In genomic region chr2:32351471-32351961, GRCm38 (mm10) we compare ENCODE assay signal across 1 mouse cellular context.
TF ChIP-seq lines count a peak whose summit lies in the region.

No protein-coding gene starts in this region.

TF ChIP-seq in MEL, 35 proteins besides CTCF, POLR2A, EP300 and RAD21:
- TF ChIP-seq CHD1 (IDR thresholded peaks at IDR 0.05; ENCODE audit: low read depth, low read length): no peak
- TF ChIP-seq HCFC1 (IDR thresholded peaks at IDR 0.05; ENCODE audit: low read depth, low read length): no peak
- peak; percentile 40; the same call in 1 of the 2 replicates for TF ChIP-seq USF1 (IDR thresholded peaks at IDR 0.05; ENCODE audit: low read depth, low read length)
- TF ChIP-seq RCOR1 (IDR thresholded peaks at IDR 0.05; ENCODE audit: low read depth, low read length): no peak
